Mouse (Mus musculus) ovary, postnatal 14 days (tissue): ENCODE measurements around the gene Bach2.
A peak's percentile ranks its signal among the peaks of the same experiment; 100 is the strongest.

ENCODE experiments used
- DNase-seq: peaks from one replicate; pipeline ENCODE4 v3.0.0; 2022; ENCODE audit warnings: low spot score

Gene Bach2

DNA sequence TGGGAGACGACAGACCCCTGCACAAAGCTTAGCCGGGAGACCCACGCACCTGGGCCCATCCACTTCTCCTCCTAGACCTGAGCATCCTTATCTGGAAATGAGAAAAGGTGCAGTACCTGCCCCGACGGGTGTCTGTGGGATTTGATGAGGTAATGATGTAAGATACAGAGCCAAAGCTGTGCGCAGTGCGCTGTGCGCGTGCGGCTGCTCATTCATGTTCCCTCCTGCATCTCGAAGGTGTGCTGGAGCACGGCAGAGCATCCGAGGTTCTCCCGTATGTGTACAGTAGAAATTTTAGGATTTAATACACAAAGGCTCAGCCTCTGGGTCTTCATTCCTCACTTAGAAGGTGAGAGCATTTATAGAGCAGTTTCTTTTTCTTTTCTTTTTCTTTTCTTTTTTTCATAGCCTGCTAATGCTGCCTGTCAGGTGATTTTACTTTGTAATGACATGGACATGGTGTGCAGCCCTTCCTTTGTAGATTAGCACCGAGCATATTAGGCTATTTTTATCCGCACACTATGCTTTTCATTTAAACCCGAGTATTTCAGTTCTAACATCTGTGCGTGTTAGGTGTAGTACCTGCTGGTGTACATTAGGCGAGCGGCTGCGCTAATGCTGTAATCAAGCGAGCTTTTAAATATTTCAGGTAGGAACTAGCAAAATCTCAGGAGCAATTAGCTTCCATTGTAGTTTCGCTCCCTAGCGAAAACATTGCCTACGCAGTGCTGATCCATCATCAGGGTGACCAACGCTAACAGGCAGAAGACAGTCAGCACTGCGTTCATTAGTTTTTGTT, 188.4 kb downstream of the Bach2 start:
- DNase-seq, result no peak

GRCm38 (mm10) chr4:32428738-32429137, 190.1 kb downstream of the Bach2 start:
- no peak for DNase-seq

DNA sequence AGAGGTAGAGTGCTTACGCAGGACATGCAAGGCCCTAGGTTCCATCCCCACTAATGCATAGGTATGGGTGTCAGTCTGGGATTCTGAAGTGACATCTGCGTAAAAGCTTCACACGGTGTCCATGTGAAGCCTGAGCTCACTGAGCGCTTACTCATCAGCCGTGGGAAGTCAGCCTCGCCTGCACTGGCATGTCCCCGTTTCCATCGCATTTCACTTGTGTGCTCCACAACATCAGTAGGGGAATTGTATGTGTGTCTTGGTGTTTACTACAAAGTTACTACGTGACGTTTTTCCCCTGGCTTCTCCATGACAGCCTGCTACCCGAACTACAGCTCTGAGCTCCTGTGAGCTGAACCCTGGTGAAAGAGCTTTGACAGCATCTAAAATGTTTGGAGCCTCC, 191.5 kb downstream of the Bach2 start:
- no peak for DNase-seq

GRCm38 (mm10) chr4:32430981-32431380, 192.4 kb downstream of the Bach2 start:
- DNase-seq, result no peak

DNA sequence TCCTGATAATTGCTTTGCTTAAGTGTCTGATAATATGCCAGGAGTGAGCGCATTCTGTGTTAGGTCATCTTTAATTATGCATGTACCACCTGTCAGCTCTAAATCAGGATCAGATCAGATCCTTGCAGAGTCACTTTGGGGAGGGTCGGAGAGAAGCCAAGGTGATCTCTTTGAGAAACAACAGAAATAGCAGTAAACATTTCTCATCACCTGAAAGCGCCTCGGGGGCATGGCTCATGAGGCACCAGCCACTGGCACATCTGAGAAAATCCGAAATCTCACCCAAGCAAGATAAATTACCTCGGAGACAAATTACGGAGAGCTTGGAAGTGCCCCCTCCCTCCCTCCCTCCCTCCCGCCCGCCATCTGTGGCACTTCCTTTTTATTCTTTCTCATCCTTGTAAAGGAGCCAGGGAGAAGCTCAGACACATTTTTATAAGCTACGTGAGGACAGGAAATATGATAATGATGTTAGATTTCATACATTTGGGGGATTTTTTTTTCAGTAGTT, 193.7 kb downstream of the Bach2 start:
- DNase-seq, result no peak

- DNase-seq, result no peak
Observed at GRCm38 (mm10) chr4:32432945-32433344, 194.3 kb downstream of the Bach2 start.

DNA sequence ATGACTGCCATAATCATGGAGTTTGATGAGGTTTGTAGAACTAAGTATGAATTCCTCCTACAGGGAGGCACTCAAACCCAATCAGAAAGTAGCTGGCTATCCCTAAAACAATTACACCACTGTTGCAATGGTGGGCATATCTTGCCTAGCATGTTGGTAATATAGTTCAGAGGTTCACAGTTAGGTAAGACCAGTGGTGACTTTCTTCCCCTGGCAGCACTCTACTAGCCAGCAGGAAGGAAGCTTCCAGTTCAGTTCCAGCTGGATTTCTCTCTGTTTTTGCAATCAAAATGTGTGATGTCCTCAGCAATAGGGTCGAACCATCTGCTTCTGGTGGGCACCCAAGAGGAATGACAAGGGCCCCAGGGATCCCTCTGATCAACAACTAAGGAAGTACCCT, 196.0 kb downstream of the Bach2 start:
- DNase-seq, result no peak

DNA sequence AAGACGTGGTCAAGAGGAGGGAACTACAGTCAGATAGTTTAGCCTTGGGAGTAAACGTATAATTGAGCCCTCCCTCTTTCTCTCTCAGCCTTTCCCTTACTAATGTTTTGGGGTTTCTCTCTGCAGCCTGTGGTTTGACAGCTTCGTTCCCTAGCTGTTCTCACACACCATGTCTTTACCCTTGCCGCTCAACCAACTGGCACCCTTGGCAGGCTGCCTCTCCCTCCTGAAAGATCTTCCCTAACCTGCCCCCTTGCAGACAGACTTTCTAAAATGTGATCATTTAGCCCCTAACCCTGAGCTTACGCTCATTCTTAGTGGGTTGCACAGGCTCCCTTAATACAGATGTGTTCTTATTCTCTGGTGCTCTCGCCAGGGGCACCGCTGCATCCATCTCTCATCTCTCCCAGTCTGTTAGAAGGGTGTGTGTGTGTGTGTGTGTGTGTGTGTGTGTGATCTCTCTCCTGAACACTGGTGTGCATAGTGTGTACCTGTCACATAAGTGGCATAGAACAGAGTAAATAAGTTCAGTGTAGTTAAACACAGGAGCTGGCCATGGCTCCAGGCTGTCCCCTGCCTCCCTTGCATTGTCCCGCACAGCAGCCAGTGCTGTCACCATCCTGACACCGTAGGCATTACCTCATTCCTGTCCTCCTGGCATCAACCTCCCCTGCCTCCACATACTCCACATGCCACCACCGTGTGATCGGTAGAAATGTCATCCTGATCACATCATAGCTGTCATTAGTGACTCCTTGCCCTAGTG, 201.6 kb downstream of the Bach2 start:
- DNase-seq, result no peak

- no peak for DNase-seq
Observed at GRCm38 (mm10) chr4:32440740-32441072, 202.1 kb downstream of the Bach2 start.

DNA sequence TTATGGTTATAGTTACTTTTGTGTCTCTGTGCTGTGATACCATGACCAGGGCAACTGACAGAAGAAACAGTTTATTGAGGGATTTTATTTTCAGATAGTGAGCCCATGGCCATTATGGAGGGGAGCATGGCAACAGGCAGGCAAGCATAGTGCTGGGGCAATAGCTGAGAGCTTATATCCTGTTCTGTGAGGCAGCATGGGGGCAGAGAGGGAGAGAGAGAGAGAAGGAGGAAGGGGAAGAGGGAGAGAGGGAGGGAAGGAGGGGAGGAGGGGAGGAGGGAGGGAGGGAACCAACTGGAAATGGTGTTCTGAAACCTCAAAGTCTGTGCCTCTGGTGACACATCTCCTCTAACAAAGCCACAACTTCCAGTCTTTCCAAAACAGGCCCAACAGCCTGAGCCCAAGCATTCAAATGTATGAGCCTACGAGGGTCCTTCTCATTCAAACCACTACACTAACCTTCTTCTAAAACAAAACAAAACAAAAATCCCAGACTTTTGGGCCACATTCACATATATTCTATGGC, 206.1 kb downstream of the Bach2 start:
- DNase-seq, result no peak

DNA sequence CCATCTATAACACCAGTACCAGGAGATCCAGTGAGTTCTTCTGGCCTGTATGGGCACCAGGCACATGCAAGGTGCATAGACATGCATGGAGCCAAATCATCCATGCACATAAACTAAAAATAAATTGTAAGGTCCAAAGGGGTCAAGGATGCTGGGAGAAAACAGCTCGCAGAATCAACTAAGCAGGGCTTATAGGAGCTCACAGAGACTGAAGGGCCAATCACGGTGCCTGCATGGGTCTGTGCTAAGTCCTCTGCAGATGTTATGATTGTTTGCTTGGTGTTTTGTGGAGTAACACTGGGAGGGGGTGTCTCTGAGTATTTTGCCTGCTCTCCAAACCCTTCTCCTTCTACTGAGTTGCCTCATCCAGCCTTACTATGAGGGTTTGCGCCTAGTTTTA, 209.2 kb downstream of the Bach2 start:
- no peak for DNase-seq

DNA sequence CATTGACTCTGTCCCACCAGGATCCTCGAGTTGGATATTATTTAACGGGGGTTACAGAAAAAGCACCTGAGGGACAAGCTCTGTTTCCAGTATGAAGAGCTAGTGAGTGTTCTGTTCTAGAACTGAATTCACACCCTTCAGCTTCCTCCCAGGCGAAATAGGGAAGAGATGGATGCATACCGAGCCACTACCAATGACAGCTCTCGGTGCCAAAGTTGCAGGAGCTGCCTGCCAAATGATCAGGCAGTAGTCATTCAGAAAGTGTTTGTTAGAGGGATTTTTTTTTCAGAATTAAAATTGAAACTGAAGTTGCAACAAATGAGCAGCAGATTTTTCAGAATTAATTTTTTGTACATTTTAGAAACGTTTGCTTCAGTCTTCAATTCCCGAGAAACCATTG, 223.4 kb downstream of the Bach2 start:
- no peak for DNase-seq

DNA sequence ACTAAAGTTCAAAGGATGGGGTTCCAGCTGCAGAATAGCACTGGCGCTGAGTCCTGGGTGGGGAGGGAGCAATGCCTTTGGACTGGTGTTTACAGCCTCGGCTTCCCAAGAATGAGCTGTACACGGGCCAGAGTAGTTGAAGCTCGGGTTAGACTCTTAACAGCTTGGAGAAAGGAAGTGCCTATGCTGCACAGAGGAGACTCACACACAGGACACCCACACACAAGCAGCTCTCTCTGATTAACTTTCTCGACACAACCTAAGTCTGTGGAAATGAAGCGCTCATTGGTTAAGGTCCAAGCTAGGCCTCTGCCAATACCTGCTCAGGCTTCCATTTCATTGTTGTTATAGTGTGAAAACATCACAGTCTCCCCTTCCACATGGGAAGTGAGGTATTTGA, 224.5 kb downstream of the Bach2 start:
- no peak for DNase-seq

DNA sequence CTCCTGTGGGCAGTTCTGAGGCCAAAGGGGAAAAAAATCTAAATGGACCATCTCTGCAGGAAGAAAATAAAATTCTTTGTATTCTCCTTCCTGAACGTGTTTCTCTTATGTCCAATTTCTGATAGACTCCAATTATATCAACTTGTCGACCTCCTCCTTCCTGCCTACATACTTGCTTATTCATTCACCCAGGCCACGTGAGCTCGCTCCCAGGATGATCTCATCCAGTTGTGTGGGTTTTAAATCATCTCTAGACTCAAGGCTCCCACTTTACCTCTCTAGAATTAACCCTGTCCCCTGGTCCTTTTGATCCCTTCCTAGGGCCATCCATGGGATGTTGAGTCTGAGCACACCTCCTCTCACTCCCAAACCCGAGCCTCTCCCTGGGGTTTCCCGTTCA, 225.9 kb downstream of the Bach2 start:
- DNase-seq, result no peak

- no peak for DNase-seq
Observed at GRCm38 (mm10) chr4:32466031-32466430, 227.4 kb downstream of the Bach2 start.

- DNase-seq, result no peak
Observed at GRCm38 (mm10) chr4:32477977-32478660, 239.5 kb downstream of the Bach2 start.

DNA sequence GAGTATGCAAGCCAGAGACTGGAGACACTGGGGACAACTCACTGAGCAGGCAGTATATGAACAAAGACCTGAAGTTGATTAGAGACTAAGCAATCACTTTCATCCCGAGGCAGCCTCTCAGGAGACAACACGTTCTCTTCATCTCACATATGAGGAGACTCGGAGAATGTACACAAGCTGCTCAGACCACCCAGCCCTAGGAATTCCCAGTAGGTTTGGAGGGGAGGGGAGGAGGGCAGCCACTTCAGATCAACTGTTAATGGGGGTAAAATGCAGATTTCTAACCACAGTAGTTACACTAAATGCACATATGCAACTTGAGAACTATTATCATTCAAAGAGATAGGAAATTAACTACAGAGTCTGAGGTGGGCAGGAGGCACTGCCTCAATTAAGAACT, 240.6 kb downstream of the Bach2 start:
- no peak for DNase-seq

GRCm38 (mm10) chr4:32479801-32480700, 241.4 kb downstream of the Bach2 start:
- DNase-seq, result no peak

- peak; percentile 7 for DNase-seq
Observed at GRCm38 (mm10) chr4:32481366-32482055, 242.9 kb downstream of the Bach2 start.

DNA sequence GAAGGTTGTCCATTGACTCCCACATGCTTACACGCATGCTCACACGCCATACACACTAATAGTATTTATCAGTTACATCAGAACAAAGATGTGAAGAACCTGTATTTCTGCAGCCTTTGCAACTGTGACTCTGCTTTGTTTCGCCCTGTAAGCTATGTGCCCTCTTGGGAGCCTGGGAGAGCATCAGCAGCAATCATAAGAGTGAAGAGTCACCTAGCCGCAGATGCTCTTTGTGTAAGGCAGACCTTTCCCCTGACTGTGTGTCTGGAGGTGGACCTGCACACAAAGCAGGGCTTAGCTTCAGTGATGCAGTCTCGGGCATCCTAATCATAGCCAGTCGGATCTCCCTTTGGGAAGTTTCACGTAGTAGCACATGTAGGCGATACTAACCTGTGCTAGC, 243.5 kb downstream of the Bach2 start:
- no peak for DNase-seq

- no peak for DNase-seq
Observed at GRCm38 (mm10) chr4:32482936-32483335, 244.3 kb downstream of the Bach2 start.
